ENCODE assay signal across 19 mouse cellular contexts in genomic region chr2:113092756-113093155, GRCm38 (mm10).
"Had no signal": no experiment of that assay in that cellular context is flagged by ENCODE, and none has a peak within 500 bp of the region (broad histone marks: within the 10 kb centered on the region; RNA-seq: fewer than 3 reads in every experiment).

No protein-coding gene starts in this region.

- H3K27me3 ChIP-seq: limb, embryonic 15.5 days; liver, embryonic 12.5 days; midbrain, embryonic 12.5 days; neural tube, embryonic 13.5 days; neural tube, embryonic 15.5 days had no signal

- ATAC-seq: liver, embryonic 12.5 days; midbrain, embryonic 16.5 days had no signal

- H3K9ac ChIP-seq: limb, embryonic 15.5 days; liver, embryonic 12.5 days; liver, embryonic 14.5 days; midbrain, embryonic 12.5 days; neural tube, embryonic 13.5 days; neural tube, embryonic 15.5 days had no signal

- H3K27ac ChIP-seq: limb, embryonic 15.5 days; liver, embryonic 12.5 days; liver, embryonic 14.5 days; midbrain, embryonic 10.5 days; midbrain, embryonic 12.5 days; neural tube, embryonic 13.5 days; neural tube, embryonic 15.5 days had no signal

- H3K4me2 ChIP-seq: limb, embryonic 15.5 days; liver, embryonic 12.5 days; midbrain, embryonic 12.5 days; neural tube, embryonic 13.5 days; neural tube, embryonic 15.5 days had no signal

- H3K9me3 ChIP-seq: limb, embryonic 15.5 days; midbrain, embryonic 10.5 days; midbrain, embryonic 12.5 days; neural tube, embryonic 13.5 days; neural tube, embryonic 15.5 days had no signal

- H3K4me3 ChIP-seq: limb, embryonic 15.5 days; liver, embryonic 12.5 days; midbrain, embryonic 10.5 days; midbrain, embryonic 12.5 days; myocyte; neural tube, embryonic 13.5 days; neural tube, embryonic 15.5 days had no signal

- H3K36me3 ChIP-seq: limb, embryonic 15.5 days; liver, embryonic 12.5 days; midbrain, embryonic 10.5 days; midbrain, embryonic 12.5 days; neural tube, embryonic 13.5 days; neural tube, embryonic 15.5 days had no signal

- H3K4me1 ChIP-seq: limb, embryonic 15.5 days; liver, embryonic 12.5 days; midbrain, embryonic 10.5 days; midbrain, embryonic 12.5 days; neural tube, embryonic 13.5 days; neural tube, embryonic 15.5 days had no signal

- DNase-seq: lung, postnatal 10 days; midbrain, embryonic 14.5 days; retina, postnatal 1 day; right cerebral cortex, adult 18-20 months; right cerebral cortex, postnatal 25 days; right cerebral cortex, postnatal 4 days; spleen, adult 18-20 months; thymus, adult 18-20 months; thymus, postnatal 25 days; thymus, postnatal 4 days had no signal
